Mouse (Mus musculus) hindbrain, embryonic 13.5 days (tissue): ENCODE measurements around the gene Sucla2. TPM values are rescaled to one million over a fixed set of nuclear protein-coding genes. Genes with fewer than 3 reads are reported as not detected.
"Not testable (repeated sequence)": the region's sequence is repeated elsewhere in the genome, so short reads cannot be mapped to it uniquely, and the experiment has no call there.

ENCODE experiments used
- ATAC-seq: fragments of 200-750 bp; cut with Nextera tagmentation; 2 replicates; pipeline ENCODE4 v1.8.0; 2017; ENCODE audit warnings: moderate TSS enrichment; ENCODE audit not compliant: low FRiP score
- H3K27ac ChIP-seq: fragments of 300-500 bp; sonication (generic); 2 replicates; pipeline ENCODE4 v1.5.1; 2015; ENCODE audit warnings: inconsistent platforms, mild to moderate bottlenecking, moderate library complexity
- H3K27me3 ChIP-seq: fragments of 300-500 bp; sonication (generic); 2 replicates; pipeline ENCODE4 v1.6.1; 2015; ENCODE audit warnings: mild to moderate bottlenecking, inconsistent platforms
- H3K36me3 ChIP-seq: fragments of 300-500 bp; sonication (generic); 2 replicates; pipeline ENCODE4 v1.6.1; 2015; ENCODE audit warnings: mild to moderate bottlenecking, inconsistent platforms
- H3K4me1 ChIP-seq: fragments of 300-500 bp; sonication (generic); replicated peaks from 2 replicates; pipeline ENCODE4 v1.6.1; 2015; ENCODE audit warnings: inconsistent platforms
- H3K4me2 ChIP-seq: fragments of 300-500 bp; sonication (generic); 2 replicates; pipeline ENCODE4 v1.6.1; 2015; ENCODE audit warnings: inconsistent platforms, mild to moderate bottlenecking, moderate library complexity
- H3K4me3 ChIP-seq: fragments of 300-500 bp; sonication (generic); 2 replicates; pipeline ENCODE4 v1.5.1; 2015; ENCODE audit warnings: mild to moderate bottlenecking, inconsistent platforms
- H3K9ac ChIP-seq: fragments of 300-500 bp; sonication (generic); 2 replicates; pipeline ENCODE4 v1.6.1; 2015; ENCODE audit warnings: mild to moderate bottlenecking, inconsistent platforms
- H3K9me3 ChIP-seq: fragments of 300-500 bp; sonication (generic); 2 replicates; pipeline ENCODE4 v1.6.1; 2016; ENCODE audit warnings: inconsistent platforms
- WGBS: fragments of 180-500 bp; shearing (Covaris S2); methylation state at CpG from one replicate; pipeline ENCODE4 v1.1.7; 2015; 5-methylcytosine and 5-hydroxymethylcytosine counted together
- polyA plus RNA-seq: library from polyadenylated mRNA; unstranded; fragments of >200 nt; fragmentation: Nextera tagmentation; extraction: Ambion mirVana; gene quantifications from 2 replicates; pipeline ENCODE4 v1.2.1, GENCODE M21; 2015

Gene Sucla2
- polyA plus RNA-seq, 1 experiment from 2014 or later: 123 TPM

DNA sequence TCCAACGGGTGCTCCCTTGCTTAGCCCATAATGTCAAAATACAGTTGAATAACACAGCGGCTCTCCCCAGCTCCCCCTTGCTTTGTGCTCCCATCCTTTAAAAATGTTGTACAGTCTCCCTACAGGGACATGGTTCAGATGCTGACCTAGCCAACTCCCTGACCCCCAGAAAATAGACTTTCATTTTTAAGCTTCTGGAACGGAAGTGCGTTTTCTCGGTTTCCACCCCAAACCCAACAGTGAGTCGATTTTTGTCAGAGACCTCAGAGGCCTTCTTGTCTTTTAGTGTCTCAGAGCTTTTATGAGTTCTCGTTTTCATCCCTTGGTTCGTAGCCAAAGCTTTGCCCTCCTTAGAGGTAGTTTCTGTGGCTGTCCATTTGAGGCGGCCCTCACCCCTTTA, 23.8 kb upstream of the Sucla2 start:
- Histone ChIP-seq H3K4me1 (peaks cover 23% of the 10 kb centered on the region), H3K9ac (no peak overlapping the region), H3K4me3 (no peak overlapping the region), H3K27me3 (0 out of 2 replicates have a peak, but pooled peaks cover 4% of the 10 kb centered on the region), H3K4me2 (no peak overlapping the region), H3K36me3 (no peaks in the 10 kb centered on the region), H3K9me3 (no peaks in the 10 kb centered on the region), H3K27ac (no peak overlapping the region)
- no peak for ATAC-seq
- 90% methylated on average over 9 of the region's 9 CpGs for WGBS

DNA sequence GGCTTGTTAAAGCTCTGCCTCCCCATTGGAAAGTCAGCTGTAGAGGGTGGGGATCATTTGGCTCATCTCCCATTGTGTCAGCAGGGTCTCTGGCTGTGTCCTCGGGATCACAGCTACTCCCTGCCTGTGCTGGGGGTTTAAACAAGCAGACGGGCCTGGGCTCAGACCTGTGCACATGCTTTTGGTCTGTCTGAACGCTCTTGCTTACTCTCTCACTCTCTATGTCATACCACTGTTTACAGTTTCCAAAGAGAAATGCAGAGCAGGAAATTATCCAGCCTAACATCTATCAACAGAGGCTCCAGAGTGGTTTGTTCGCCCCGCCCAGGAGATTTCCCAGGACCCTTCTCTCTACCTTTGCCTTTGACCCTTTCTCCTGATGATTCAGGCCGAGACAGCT, 23.4 kb upstream of the Sucla2 start:
- Histone ChIP-seq H3K4me2 (no peak overlapping the region), H3K9ac (no peak overlapping the region), H3K4me1 (peaks cover 23% of the 10 kb centered on the region), H3K4me3 (no peak overlapping the region), H3K27me3 (0 out of 2 replicates have a peak, but pooled peaks cover 9% of the 10 kb centered on the region), H3K36me3 (no peaks in the 10 kb centered on the region), H3K9me3 (no peaks in the 10 kb centered on the region), H3K27ac (peak overlapping the region; percentile 62; the same call in 1 of the 2 replicates)
- ATAC-seq: no peak; the same call in 1 of the 2 replicates
- 65% methylated on average over 6 of the region's 6 CpGs for WGBS

DNA sequence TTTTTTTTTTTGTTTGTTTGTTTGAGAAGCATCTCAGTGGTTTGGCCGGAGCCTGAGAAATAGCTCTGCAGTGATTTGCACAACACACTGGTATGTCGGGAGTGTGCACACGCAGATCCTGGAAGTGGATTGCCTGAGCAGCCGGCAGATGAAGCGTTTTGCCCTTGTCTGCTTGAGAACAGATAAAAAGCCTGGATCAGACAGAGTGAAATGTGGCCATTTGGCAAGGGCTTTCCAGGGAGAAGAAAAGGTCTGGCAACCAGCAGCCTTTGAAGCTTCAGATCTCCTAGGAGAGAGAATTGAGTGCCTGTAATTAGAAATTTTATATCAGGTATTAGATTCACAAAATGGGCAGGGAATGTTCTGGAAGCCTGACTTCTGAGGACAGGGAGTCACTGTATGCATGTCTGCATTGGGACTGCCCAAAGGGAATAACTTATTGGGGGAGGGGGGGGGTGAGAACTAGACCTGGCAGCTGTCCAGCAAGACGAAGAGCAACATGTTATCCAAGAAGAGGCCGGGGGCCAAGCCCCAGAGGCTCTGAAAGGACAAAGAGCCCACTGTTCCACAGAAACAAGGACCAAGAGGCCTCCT, 22.4 kb upstream of the Sucla2 start:
- Histone ChIP-seq H3K4me2 (no peak overlapping the region), H3K4me1 (peaks cover 23% of the 10 kb centered on the region), H3K36me3 (no peaks in the 10 kb centered on the region), H3K27me3 (0 out of 2 replicates have a peak, but pooled peaks cover 9% of the 10 kb centered on the region), H3K9me3 (no peaks in the 10 kb centered on the region), H3K9ac (no peak overlapping the region), H3K27ac (peak overlapping the region; percentile 71), H3K4me3 (no peak overlapping the region)
- 40% methylated on average over 7 of the region's 7 CpGs for WGBS
- ATAC-seq: peak; percentile 85

DNA sequence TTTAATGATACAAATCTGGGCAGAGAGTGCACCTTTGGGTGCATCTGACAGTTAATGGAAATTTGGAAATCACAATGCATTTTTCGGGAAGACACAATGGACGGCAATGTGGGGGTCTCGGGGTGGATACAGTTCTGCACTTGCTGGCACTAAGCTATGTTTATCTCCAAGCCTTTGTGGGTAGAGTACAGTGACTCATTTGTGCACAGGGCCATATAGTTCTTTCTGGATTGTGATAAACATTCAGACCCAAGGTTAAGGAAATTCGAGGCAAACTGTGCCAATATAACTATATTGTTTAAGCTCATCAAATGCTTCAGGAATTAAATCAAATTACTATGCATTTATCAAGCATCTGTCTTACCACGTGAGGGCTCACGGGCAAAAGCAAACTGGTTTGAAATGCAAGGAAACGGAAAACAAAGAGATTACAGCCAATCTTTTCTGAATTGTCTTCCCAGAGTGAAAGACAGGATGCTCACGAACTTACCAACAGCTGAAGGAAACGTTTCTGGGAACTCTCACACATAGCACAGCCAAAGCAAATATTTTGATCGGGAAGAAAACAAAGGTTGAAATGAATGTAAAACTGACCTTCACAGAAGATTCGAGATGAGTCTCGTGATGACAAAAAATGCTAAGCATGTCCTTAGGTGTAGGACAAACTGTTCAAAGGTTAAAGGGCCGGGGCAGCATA, 21.7 kb upstream of the Sucla2 start:
- H3K9ac ChIP-seq: no peak overlapping the region
- peak overlapping the region; percentile 71 for H3K27ac ChIP-seq
- H3K27me3 ChIP-seq: 0 out of 2 replicates have a peak, but pooled peaks cover 9% of the 10 kb centered on the region
- ATAC-seq: peak; percentile 83; the same call in 1 of the 2 replicates
- 58% methylated on average over 13 of the region's 13 CpGs for WGBS
- peaks cover 23% of the 10 kb centered on the region for H3K4me1 ChIP-seq
- H3K4me3 ChIP-seq: no peak overlapping the region
- H3K9me3 ChIP-seq: no peaks in the 10 kb centered on the region
- H3K36me3 ChIP-seq: no peaks in the 10 kb centered on the region
- no peak overlapping the region for H3K4me2 ChIP-seq

DNA sequence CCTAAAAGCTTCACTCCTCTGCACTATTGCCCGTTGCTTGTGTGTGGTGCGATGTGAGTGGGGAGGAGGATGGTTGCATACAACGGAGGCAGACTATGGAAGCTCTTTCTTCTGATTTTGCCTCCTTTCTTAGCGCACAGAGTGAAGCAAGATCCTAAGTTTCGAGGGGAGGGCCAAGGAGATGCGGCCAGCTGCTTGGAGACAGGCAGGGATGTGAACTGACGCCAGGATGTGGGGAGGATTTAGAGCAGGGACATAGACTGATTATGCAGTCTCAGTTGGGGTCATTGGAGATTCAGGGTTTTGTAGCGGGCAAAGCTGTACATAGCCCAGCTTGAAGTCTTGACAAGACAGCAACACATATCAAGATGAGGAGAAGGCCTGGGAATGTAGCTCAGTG, 18.8 kb upstream of the Sucla2 start:
- ATAC-seq: no peak
- H3K36me3 ChIP-seq: no peaks in the 10 kb centered on the region
- H3K4me3 ChIP-seq: no peak overlapping the region
- no peaks in the 10 kb centered on the region for H3K9me3 ChIP-seq
- 62% methylated on average over 8 of the region's 8 CpGs for WGBS
- no peak overlapping the region for H3K27ac ChIP-seq
- H3K4me1 ChIP-seq: peaks cover 31% of the 10 kb centered on the region
- no peak overlapping the region for H3K4me2 ChIP-seq
- 0 out of 2 replicates have a peak overlapping the region, but pooled peaks have one; percentile 40 for H3K9ac ChIP-seq
- H3K27me3 ChIP-seq: 0 out of 2 replicates have a peak, but pooled peaks cover 9% of the 10 kb centered on the region

DNA sequence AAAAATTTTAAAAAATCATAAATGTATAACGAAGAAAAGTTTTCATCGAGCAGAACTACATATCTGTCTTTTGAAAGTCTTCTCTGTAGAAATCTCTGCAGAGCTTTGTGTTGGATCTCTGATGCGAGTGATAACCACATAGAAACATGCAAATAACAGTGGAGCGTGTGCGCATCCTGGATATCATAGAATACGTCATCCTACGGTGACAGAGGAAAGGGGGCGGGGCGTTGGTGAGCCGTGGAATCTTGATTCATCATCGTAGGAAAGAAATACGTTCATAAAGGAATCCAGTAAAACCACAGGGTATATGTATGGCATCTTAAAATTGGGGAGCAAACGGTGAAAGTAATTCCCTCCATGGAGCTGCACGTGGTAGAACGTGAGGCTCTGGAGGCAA, 17.9 kb upstream of the Sucla2 start:
- Histone ChIP-seq H3K36me3 (peaks cover 8% of the 10 kb centered on the region), H3K4me3 (no peak overlapping the region), H3K4me2 (no peak overlapping the region), H3K4me1 (peaks cover 30% of the 10 kb centered on the region), H3K9ac (no peak overlapping the region), H3K9me3 (no peaks in the 10 kb centered on the region), H3K27me3 (0 out of 2 replicates have a peak, but pooled peaks cover 9% of the 10 kb centered on the region), H3K27ac (no peak overlapping the region)
- no peak for ATAC-seq
- WGBS: 93% methylated on average over 15 of the region's 15 CpGs

DNA sequence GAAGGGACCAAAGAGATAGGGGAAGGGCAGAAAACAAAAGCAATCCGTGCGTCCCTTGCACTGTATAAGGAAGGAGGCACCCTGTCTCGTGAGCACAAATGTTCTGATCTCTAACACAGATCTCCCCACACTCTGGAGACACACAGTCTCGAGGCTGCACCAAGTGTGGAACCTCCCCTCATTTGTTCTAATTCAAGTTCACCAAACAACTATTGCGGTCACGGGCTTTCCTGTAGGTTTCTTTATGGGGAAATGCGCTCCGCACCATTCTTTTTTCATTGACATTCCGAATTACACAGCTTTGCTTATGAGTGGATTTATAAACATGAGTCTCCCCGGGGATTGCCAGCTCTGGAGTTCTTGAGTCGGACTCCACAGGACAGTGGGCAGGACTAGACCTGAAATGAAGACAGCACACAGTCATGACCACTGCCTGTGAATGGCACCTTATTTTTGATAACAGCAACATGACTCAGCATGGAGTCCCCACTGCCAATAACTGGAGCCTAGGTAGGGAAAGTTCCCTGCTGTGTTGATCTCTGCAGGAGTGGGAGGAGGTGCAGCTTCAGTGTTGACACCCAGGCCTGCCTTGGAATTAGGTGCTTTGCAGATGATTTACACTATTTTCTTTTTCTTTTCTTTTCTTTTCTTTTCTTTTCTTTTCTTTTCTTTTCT, 17.3 kb upstream of the Sucla2 start:
- no peak overlapping the region for H3K9ac ChIP-seq
- H3K36me3 ChIP-seq: peaks cover 10% of the 10 kb centered on the region
- H3K4me1 ChIP-seq: peaks cover 30% of the 10 kb centered on the region
- no peak overlapping the region for H3K4me3 ChIP-seq
- no peak for ATAC-seq
- H3K4me2 ChIP-seq: no peak overlapping the region
- 0 out of 2 replicates have a peak, but pooled peaks cover 9% of the 10 kb centered on the region for H3K27me3 ChIP-seq
- no peak overlapping the region for H3K27ac ChIP-seq
- H3K9me3 ChIP-seq: no peaks in the 10 kb centered on the region
- 74% methylated on average over 11 of the region's 11 CpGs for WGBS

DNA sequence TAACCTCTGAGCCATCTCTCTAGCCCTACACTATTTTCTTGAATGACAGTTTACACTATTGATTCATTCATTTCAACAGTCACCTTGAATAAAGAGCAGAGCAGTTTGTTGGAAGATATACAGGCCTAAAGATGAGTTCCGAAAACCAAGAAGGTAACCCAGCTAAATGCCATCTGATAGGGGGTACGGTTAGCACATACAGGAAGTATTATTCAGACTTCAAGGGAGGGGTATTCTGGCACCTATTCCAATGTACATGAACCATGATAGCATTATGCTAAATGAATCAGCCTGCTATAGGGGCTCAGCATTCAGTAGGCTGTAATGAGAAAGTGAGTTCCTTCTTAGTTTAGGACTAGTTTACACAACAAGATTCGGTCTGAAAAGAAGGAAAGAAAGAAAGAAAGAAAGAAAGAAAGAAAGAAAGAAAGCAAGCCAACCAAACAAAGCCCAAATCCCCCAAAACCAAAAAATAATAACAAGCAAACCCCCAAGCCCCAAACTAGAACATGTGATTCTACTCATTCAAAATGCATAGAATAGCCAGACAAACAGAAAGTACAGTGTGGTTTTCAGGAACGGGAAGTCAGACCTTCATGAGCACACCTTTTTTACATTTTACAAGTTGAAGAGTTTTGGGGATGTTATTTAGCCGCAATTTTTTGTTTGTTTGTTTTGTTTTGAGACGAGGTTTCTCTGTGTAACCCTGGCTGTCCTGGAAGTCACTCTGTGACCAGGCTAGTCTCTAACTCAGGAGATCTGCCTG, 16.3 kb upstream of the Sucla2 start:
- H3K9ac ChIP-seq: no peak overlapping the region
- WGBS: 93% methylated on average over 6 of the region's 6 CpGs
- H3K9me3 ChIP-seq: no peaks in the 10 kb centered on the region
- H3K36me3 ChIP-seq: peaks cover 12% of the 10 kb centered on the region
- peaks cover 24% of the 10 kb centered on the region for H3K4me1 ChIP-seq
- H3K27ac ChIP-seq: no peak overlapping the region
- no peak overlapping the region for H3K4me3 ChIP-seq
- 0 out of 2 replicates have a peak, but pooled peaks cover 9% of the 10 kb centered on the region for H3K27me3 ChIP-seq
- no peak for ATAC-seq
- H3K4me2 ChIP-seq: no peak overlapping the region

DNA sequence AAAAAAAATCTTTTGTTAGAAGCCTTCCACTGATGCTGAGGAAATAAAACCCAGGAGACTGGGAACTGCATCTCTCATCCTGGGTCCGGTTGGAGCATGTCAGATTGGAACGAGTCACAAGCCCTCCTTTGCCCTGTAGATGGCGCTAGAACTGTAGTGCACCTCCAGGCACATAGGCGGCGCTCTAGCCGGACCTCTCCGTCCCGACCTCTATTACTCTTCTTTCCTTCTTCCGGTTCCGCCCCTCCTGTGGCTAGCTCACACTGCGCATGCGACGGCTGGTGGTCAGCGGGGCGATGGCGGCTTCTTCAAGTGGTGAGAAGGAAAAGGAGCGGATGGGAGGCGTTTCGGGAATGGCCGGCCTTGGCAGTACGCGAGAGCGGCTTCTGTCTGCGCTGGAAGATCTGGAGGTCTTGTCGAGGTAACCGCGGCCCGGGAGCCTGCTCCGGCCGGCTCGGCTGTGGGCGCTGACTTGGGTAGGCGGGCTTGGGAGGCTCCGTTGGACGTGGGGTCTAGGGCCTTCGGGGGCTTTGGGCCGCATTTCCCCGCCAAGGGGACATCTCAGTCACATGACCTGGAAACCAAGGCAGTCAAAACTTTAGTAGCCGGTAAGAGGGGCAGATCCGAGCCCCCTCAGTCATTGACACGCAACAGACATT, 15.2 kb upstream of the Sucla2 start, which contains the start of gene Med4:
Gene Med4 (plus strand): TSS at position 261 of the 659 bp plus-strand sequence.
- peak; percentile 98 for ATAC-seq
- under 1% methylated on average over 41 of the region's 41 CpGs for WGBS
- H3K27ac ChIP-seq: peak within 1 kb of the TSS; percentile 71

DNA sequence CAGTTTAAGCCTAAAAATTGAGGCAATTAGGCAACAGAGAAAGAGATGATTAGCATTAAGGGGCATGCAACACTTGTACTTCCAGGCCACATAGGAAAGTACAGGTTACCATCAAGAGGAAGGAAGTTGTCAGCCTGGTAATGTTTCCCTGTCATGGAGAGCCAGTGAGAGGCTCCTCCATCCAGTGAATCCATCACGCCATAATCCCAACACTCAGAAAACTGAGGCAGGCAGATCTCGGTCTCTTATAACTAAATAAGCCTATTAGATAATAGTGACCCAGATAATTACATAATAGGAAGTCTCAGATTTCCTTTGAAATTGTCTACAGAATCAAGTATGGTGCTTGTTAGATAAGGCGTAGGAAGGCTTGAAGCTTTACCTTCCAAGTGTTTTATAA, 983 bp upstream of the Sucla2 start:
- ATAC-seq: no peak

More for the DNA sequence above, 15.2 kb upstream of the Sucla2 start, which contains the start of gene Med4:
- peak within 1 kb of the TSS; percentile 73 for H3K4me3 ChIP-seq
- H3K36me3 ChIP-seq: peaks cover 19% of the 10 kb centered on the region
- 0 out of 2 replicates have a peak, but pooled peaks cover 9% of the 10 kb centered on the region for H3K27me3 ChIP-seq
- peak within 1 kb of the TSS; percentile 85 for H3K9ac ChIP-seq
- H3K9me3 ChIP-seq: no peaks in the 10 kb centered on the region
- H3K4me1 ChIP-seq: peaks cover 22% of the 10 kb centered on the region
- H3K4me2 ChIP-seq: peak within 1 kb of the TSS; percentile 96

DNA sequence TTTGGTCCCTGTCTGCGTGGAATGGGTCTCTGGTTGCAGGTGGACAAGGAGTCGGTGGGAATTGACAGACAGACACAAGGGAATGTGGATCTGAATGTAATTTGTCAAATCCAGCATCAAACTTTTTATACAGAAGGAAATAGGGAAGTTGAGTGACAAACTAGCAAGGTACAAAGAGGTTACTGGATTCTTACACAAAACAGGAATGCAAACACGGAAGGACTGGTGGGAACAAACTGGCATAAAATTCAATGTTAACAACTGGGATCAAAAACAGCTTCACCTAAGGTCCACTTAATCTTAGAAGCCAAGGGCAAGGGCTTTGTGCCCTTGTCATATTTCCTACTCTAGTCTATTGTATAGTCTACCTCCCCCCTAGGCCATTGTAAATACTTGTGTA, 3.5 kb downstream of the Sucla2 start:
- not testable (repeated sequence) for H3K4me1 ChIP-seq, H3K36me3 ChIP-seq, H3K4me3 ChIP-seq, H3K27ac ChIP-seq, H3K4me2 ChIP-seq, H3K9ac ChIP-seq, H3K9me3 ChIP-seq, ATAC-seq
- WGBS: 84% methylated on average over 3 of the region's 3 CpGs
- H3K27me3 ChIP-seq: peaks cover 18% of the 10 kb centered on the region; the same call in 1 of the 2 replicates

More for the DNA sequence above, 983 bp upstream of the Sucla2 start:
- Histone ChIP-seq H3K9me3 (no peaks in the 10 kb centered on the region), H3K4me3 (no peak overlapping the region), H3K27me3 (peaks cover 4% of the 10 kb centered on the region; the same call in 1 of the 2 replicates), H3K9ac (no peak overlapping the region), H3K27ac (no peak overlapping the region), H3K36me3 (no peaks in the 10 kb centered on the region), H3K4me1 (no peaks in the 10 kb centered on the region), H3K4me2 (no peak overlapping the region)
- WGBS: 79% methylated on average over 3 of the region's 3 CpGs
